Mouse (Mus musculus) thymus, adult 2 months (tissue): Measurements from ENCODE around the gene Rnpep.

Source experiments
- CTCF ChIP-seq: fragments of 200-500 bp; IDR thresholded peaks from 2 replicates; pipeline ENCODE4 v1.5.1; 2012; ENCODE audit warnings: mild to moderate bottlenecking, control low read depth, low read length, moderate library complexity, borderline replicate concordance; ENCODE audit not compliant: control insufficient read depth, poor library complexity, insufficient read depth; ENCODE audit errors: extremely low read depth
- POLR2A ChIP-seq: fragments of 200-500 bp; IDR thresholded peaks from 2 replicates; pipeline ENCODE4 v1.6.1; 2012; ENCODE audit warnings: mild to moderate bottlenecking, low read length, control low read depth, moderate library complexity; ENCODE audit not compliant: control insufficient read depth, poor library complexity, insufficient read depth; ENCODE audit errors: extremely low read depth

GRCm38 (mm10) chr1:135244014-135244413 lies 39.9 kb downstream of the Rnpep start:
- TF ChIP-seq CTCF = no peak
- no peak for TF ChIP-seq POLR2A
